Mouse (Mus musculus): ENCODE data around the gene Eya2. TPM values are rescaled to one million over a fixed set of nuclear protein-coding genes. Genes with fewer than 3 reads are reported as not detected.

Eya2 gene
- total and polyA plus RNA-seq, 2 experiments = 0.28 to 0.78 TPM

DNA sequence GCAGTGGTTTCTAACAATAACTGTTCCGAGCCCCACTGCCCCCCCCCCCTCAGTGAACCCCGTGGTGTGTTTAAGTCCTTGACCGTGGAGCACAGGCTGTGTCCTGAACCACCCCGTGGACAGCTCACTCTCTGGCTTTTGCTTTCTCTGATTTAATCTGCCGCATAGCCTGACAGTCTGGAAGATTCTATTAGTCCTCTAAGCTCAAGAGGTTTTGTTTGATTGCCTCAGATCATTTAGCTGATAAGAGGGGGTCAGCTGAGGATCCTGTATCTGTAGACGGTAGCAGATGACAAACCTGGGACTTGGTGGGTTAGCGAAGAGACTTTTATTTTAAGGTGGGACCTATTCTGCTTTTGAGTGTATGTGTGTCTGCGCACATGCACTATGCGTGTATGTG, 59.3 kb downstream of the Eya2 start:
- Histone ChIP-seq H3K27me3 (ENCODE audit: control insufficient read depth, insufficient read depth, low read length) (peaks cover 5% of the 10 kb centered on the region; the same call in 1 of the 2 replicates), H3K4me1 (ENCODE audit: control insufficient read depth, insufficient read depth, low read length) (no peaks in the 10 kb centered on the region), H3K9ac (ENCODE audit: low read depth, low read length) (no peak overlapping the region), H3K27ac (replicated peaks; ENCODE audit: insufficient read depth, low read depth, low read length) (no peak overlapping the region), H3K79me2 (ENCODE audit: control insufficient read depth, insufficient read depth, low read length) (no peaks in the 10 kb centered on the region), H3K36me3 (ENCODE audit: control insufficient read depth, insufficient read depth, low read length) (no peaks in the 10 kb centered on the region), H3K4me3 (ENCODE audit: insufficient read depth, low read depth, low read length) (no peak overlapping the region)
- TF ChIP-seq CTCF (IDR thresholded peaks at IDR 0.05; ENCODE audit: low read depth, low read length) (no peak), POLR2A (IDR thresholded peaks at IDR 0.05; ENCODE audit: extremely low read depth, insufficient read depth, low read length) (no peak)
- no peak for DNase-seq (ENCODE audit: extremely low read depth, low read depth, low spot score)
- 50% methylated on average over 9 of the region's 9 CpGs for WGBS

DNA sequence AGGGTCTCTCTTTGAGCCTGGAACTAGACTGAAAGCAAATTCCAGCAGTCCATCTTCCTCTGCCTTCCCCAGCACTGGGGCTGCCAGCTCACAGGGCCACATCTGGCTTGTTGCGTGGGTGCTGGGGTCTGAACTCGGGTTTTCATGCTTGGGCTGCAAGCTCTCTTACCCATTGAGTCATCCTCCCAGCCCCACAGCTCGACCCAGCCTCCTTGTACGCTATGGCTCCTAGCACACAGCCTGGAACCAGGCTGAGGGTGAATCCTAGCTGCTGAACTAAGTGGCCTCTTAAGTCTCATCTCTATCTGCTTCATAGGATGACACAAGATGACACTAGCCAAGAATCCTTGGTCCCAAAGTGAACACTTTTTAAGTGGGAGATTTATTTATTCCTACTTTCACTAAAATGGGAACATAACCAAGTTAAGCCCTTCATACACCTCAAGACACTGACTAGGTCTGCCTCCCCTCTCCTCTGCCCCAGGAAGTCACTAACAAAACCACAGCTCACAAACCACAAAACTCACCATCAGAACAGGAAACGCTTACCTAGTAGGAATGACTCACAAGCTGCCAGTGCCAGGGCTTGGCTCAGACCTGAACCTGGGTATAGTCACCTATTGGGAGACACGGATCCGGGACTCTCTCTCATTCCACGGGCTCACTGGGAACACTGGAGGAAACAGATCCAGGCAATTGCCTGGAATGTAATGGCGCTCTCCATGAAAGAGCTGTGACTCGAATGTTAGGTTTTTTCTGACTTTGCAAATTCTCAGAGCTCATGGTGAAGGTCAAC, 60.1 kb downstream of the Eya2 start:
- Histone ChIP-seq H3K27me3 (ENCODE audit: control insufficient read depth, insufficient read depth, low read length) (peaks cover 5% of the 10 kb centered on the region; the same call in 1 of the 2 replicates), H3K4me3 (ENCODE audit: insufficient read depth, low read depth, low read length) (no peak overlapping the region), H3K4me1 (ENCODE audit: control insufficient read depth, insufficient read depth, low read length) (no peaks in the 10 kb centered on the region), H3K27ac (replicated peaks; ENCODE audit: insufficient read depth, low read depth, low read length) (no peak overlapping the region), H3K36me3 (ENCODE audit: control insufficient read depth, insufficient read depth, low read length) (no peaks in the 10 kb centered on the region), H3K9ac (ENCODE audit: low read depth, low read length) (no peak overlapping the region), H3K79me2 (ENCODE audit: control insufficient read depth, insufficient read depth, low read length) (no peaks in the 10 kb centered on the region)
- peak; percentile 7 for DNase-seq (ENCODE audit: extremely low read depth, low read depth, low spot score)
- TF ChIP-seq CTCF (IDR thresholded peaks at IDR 0.05; ENCODE audit: low read depth, low read length) (no peak), POLR2A (IDR thresholded peaks at IDR 0.05; ENCODE audit: extremely low read depth, insufficient read depth, low read length) (no peak)
- WGBS = 72% methylated on average over 10 of the region's 10 CpGs

DNA sequence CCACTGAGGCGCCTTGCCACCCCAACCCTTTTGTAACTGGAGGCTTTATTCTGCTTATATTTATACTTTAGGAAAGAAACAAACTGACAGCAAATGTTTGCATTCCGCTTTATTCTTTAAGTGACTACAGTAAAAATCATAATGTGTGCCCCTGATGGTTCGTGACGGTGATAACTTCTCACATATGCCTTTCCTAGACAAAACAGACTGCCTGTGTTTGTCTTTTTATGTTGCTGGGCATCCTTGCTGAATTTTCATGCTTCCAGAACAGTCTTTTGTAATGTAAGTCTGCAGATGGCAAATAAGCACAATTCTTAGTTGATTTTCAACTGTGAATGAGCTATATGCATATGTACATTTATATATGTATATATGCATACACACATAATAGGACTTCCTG, 61.7 kb downstream of the Eya2 start:
- Histone ChIP-seq H3K4me1 (ENCODE audit: control insufficient read depth, insufficient read depth, low read length) (no peaks in the 10 kb centered on the region), H3K27me3 (ENCODE audit: control insufficient read depth, insufficient read depth, low read length) (peaks cover 5% of the 10 kb centered on the region; the same call in 1 of the 2 replicates), H3K79me2 (ENCODE audit: control insufficient read depth, insufficient read depth, low read length) (no peaks in the 10 kb centered on the region), H3K4me3 (ENCODE audit: insufficient read depth, low read depth, low read length) (no peak overlapping the region), H3K36me3 (ENCODE audit: control insufficient read depth, insufficient read depth, low read length) (no peaks in the 10 kb centered on the region), H3K9ac (ENCODE audit: low read depth, low read length) (no peak overlapping the region), H3K27ac (replicated peaks; ENCODE audit: insufficient read depth, low read depth, low read length) (no peak overlapping the region)
- WGBS = 94% methylated on average over 4 of the region's 4 CpGs
- DNase-seq (ENCODE audit: extremely low read depth, low read depth, low spot score) = no peak
- TF ChIP-seq POLR2A (IDR thresholded peaks at IDR 0.05; ENCODE audit: extremely low read depth, insufficient read depth, low read length) = no peak
- no peak for TF ChIP-seq CTCF (IDR thresholded peaks at IDR 0.05; ENCODE audit: low read depth, low read length)

DNA sequence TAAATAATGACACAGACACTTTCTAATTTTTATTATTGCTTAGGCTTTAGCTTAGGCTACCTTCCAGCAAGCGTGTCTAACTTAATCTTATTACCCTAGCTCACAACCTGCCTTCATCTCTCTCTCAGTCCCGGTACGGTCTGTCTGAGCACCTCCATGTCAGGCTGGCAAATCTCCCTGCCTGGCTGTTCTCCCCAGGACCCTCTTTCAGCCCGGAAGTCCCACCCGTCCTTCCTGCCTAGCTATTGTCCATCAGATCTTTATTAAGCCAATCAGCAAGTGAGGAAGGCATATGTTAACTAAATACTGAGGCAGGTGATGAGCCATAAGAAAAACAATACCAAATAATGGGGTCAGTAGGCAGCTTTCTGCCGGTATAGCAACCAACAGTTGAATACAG, 62.1 kb downstream of the Eya2 start:
- no peak for TF ChIP-seq POLR2A (IDR thresholded peaks at IDR 0.05; ENCODE audit: extremely low read depth, insufficient read depth, low read length)
- TF ChIP-seq CTCF (IDR thresholded peaks at IDR 0.05; ENCODE audit: low read depth, low read length) = no peak
- H3K4me1 ChIP-seq (ENCODE audit: control insufficient read depth, insufficient read depth, low read length) = no peaks in the 10 kb centered on the region
- 75% methylated on average over 6 of the region's 6 CpGs for WGBS

DNA sequence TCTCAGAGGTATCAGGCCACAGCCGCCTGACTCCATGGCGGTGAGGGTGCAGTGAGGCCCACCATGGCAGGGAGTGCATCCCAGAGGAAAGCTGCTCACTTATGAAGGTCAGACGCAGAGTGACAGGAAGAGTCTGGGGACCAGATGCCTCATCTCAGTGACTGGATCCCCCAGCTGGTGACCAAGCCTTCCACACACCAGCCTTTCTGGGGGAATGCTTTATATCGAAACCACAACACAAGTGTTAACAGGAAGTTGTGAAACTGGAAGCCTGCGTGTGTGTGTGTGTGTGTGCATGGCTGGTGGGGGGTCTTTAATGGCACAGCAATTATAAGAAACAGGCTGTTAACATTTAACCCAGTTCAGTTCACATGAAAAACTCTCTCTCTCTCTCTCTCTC, 64.7 kb downstream of the Eya2 start:
- Histone ChIP-seq H3K4me1 (ENCODE audit: control insufficient read depth, insufficient read depth, low read length) (no peaks in the 10 kb centered on the region), H3K27ac (replicated peaks; ENCODE audit: insufficient read depth, low read depth, low read length) (no peak overlapping the region), H3K4me3 (ENCODE audit: insufficient read depth, low read depth, low read length) (no peak overlapping the region), H3K27me3 (ENCODE audit: control insufficient read depth, insufficient read depth, low read length) (no peaks in the 10 kb centered on the region), H3K9ac (ENCODE audit: low read depth, low read length) (no peak overlapping the region), H3K79me2 (ENCODE audit: control insufficient read depth, insufficient read depth, low read length) (no peaks in the 10 kb centered on the region), H3K36me3 (ENCODE audit: control insufficient read depth, insufficient read depth, low read length) (no peaks in the 10 kb centered on the region)
- TF ChIP-seq CTCF (IDR thresholded peaks at IDR 0.05; ENCODE audit: low read depth, low read length) (no peak), POLR2A (IDR thresholded peaks at IDR 0.05; ENCODE audit: extremely low read depth, insufficient read depth, low read length) (no peak)
- no peak for DNase-seq (ENCODE audit: extremely low read depth, low read depth, low spot score)
- WGBS = 80% methylated on average over 5 of the region's 5 CpGs

More for the DNA sequence above, 62.1 kb downstream of the Eya2 start:
- Histone ChIP-seq H3K27me3 (ENCODE audit: control insufficient read depth, insufficient read depth, low read length) (peaks cover 5% of the 10 kb centered on the region; the same call in 1 of the 2 replicates), H3K27ac (replicated peaks; ENCODE audit: insufficient read depth, low read depth, low read length) (no peak overlapping the region), H3K36me3 (ENCODE audit: control insufficient read depth, insufficient read depth, low read length) (no peaks in the 10 kb centered on the region), H3K79me2 (ENCODE audit: control insufficient read depth, insufficient read depth, low read length) (no peaks in the 10 kb centered on the region), H3K9ac (ENCODE audit: low read depth, low read length) (no peak overlapping the region), H3K4me3 (ENCODE audit: insufficient read depth, low read depth, low read length) (no peak overlapping the region)
- no peak for DNase-seq (ENCODE audit: extremely low read depth, low read depth, low spot score)

DNA sequence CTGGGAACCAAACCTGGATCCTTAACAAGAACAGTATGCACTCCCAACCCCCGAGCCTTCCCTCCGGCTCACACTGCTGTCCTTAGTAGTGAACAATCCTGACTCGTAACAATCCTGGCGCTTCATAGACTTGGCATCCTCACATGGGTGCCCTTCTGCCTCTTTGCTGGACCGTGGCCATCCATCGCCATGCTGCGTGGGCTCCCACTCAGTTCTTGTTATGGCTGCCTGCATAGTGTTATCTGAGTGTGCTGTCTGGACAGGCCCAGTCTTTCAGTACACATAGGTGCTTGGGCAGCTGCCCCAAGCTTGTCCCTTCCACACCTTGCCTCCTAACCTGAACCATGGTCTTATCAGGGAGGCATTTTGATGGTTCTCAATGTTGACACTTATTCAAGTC, 68.4 kb downstream of the Eya2 start:
- TF ChIP-seq CTCF (IDR thresholded peaks at IDR 0.05; ENCODE audit: low read depth, low read length) = no peak
- TF ChIP-seq POLR2A (IDR thresholded peaks at IDR 0.05; ENCODE audit: extremely low read depth, insufficient read depth, low read length) = no peak
- Histone ChIP-seq H3K79me2 (ENCODE audit: control insufficient read depth, insufficient read depth, low read length) (no peaks in the 10 kb centered on the region), H3K27ac (replicated peaks; ENCODE audit: insufficient read depth, low read depth, low read length) (no peak overlapping the region), H3K4me1 (ENCODE audit: control insufficient read depth, insufficient read depth, low read length) (no peaks in the 10 kb centered on the region; the same call in 1 of the 2 replicates), H3K36me3 (ENCODE audit: control insufficient read depth, insufficient read depth, low read length) (no peaks in the 10 kb centered on the region), H3K4me3 (ENCODE audit: insufficient read depth, low read depth, low read length) (no peak overlapping the region), H3K27me3 (ENCODE audit: control insufficient read depth, insufficient read depth, low read length) (no peaks in the 10 kb centered on the region), H3K9ac (ENCODE audit: low read depth, low read length) (no peak overlapping the region)
- DNase-seq (ENCODE audit: extremely low read depth, low read depth, low spot score) = no peak
- 95% methylated on average over 7 of the region's 7 CpGs for WGBS

All from liver, adult 2 months (tissue).